Mouse (Mus musculus): ENCODE results near the gene Stat4. TPM values are rescaled to one million over a fixed set of nuclear protein-coding genes. Genes with fewer than 3 reads are reported as not detected.

Stat4 gene
- polyA plus RNA-seq, 1 experiment from 2014 or later = 1.2 TPM

DNA sequence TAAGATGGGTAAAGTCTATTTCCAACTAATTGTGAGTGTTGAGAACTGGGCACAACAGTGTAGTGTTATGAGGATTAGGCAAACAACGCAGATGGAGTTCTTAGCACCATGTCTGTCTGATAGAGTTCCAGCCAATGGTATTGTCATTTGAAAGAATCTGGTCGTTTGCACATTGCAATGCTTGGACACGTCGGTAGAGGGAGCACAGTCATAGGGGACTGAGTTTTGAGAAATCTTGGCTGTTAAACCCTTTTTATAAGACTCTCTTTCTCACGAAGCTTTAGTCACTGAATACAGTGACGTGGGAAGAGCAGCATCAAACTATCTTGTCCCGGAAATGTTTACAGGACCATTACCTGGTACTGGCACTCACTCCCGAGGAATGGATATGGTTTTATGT is 17.1 kb downstream of the Stat4 start:
- H3K4me3 ChIP-seq = no peak overlapping the region
- DNase-seq (ENCODE audit: low spot score) = peak; percentile 68
- peaks cover 12% of the 10 kb centered on the region; the same call in 1 of the 2 replicates for H3K27me3 ChIP-seq (ENCODE audit: low read depth, poor library complexity, severe bottlenecking)
- peaks cover 11% of the 10 kb centered on the region for H3K4me1 ChIP-seq
- H3K9me3 ChIP-seq (replicated peaks) = no peaks in the 10 kb centered on the region
- H3K36me3 ChIP-seq = no peaks in the 10 kb centered on the region
- H3K27ac ChIP-seq (replicated peaks) = no peak overlapping the region
- whole genome bisulfite sequencing = 34% methylated on average over 8 of the region's 8 CpGs

DNA sequence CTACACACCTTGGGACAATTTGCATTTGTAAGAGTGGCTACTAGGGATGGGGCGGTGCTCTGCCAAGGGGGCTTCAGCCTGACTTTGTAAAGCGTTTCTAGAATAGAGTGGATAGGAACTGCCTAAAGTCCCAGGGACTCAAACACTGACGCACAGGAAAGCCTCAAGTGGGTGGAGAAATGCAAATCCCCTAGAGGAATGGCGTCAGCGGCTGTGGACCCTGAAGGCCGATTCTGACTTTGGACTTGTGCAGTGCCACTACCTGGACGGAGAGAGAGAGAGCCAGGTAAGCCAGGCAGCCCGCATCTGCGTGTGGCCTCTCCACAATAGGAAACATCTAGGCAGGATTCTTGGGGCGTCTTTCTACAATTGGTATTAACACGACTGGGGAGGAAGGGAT is 21.5 kb downstream of the Stat4 start:
- Histone ChIP-seq H3K4me3 (peak overlapping the region; percentile 48), H3K27ac (replicated peaks) (no peak overlapping the region), H3K36me3 (no peaks in the 10 kb centered on the region), H3K4me1 (peaks cover 12% of the 10 kb centered on the region), H3K9me3 (replicated peaks) (no peaks in the 10 kb centered on the region), H3K27me3 (ENCODE audit: low read depth, poor library complexity, severe bottlenecking) (peaks cover 16% of the 10 kb centered on the region; the same call in 1 of the 2 replicates)
- peak; percentile 14 for DNase-seq (ENCODE audit: low spot score)
- 6% methylated on average over 11 of the region's 11 CpGs for WGBS

DNA sequence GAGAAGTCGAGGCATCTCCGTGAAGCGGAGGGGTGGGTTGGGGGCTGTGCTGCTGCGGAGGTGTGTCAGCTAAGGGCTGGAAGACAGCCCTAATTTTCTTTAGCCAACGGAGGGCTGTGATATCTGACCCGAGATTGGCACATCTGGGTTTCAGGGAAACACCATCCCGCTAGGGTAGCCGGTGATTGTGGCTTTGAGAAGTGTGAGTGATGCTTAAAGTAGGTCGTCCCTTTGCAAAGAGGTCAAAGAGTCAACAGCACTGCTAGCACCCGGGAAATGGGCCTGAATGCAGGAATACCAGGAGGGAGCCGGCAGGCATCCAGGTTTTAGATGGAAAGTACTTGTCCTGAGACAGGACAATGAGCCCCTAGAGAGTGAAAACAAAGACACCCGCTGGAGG is 22.0 kb downstream of the Stat4 start:
- under 1% methylated on average over 12 of the region's 12 CpGs for WGBS
- no peaks in the 10 kb centered on the region for H3K36me3 ChIP-seq
- H3K27me3 ChIP-seq (ENCODE audit: low read depth, poor library complexity, severe bottlenecking) = peaks cover 16% of the 10 kb centered on the region; the same call in 1 of the 2 replicates
- H3K4me3 ChIP-seq = peak overlapping the region; percentile 48
- peak; percentile 20 for DNase-seq (ENCODE audit: low spot score)
- no peak overlapping the region for H3K27ac ChIP-seq (replicated peaks)
- H3K9me3 ChIP-seq (replicated peaks) = no peaks in the 10 kb centered on the region
- H3K4me1 ChIP-seq = peaks cover 12% of the 10 kb centered on the region

- no peak overlapping the region for H3K4me3 ChIP-seq
- no peak overlapping the region for H3K27ac ChIP-seq (replicated peaks)
- no peaks in the 10 kb centered on the region for H3K9me3 ChIP-seq (replicated peaks)
- H3K4me1 ChIP-seq = peaks cover 12% of the 10 kb centered on the region
- WGBS = 94% methylated on average over 5 of the region's 5 CpGs
- H3K36me3 ChIP-seq = no peaks in the 10 kb centered on the region
- no peak for DNase-seq (ENCODE audit: low spot score)
- peaks cover 16% of the 10 kb centered on the region; the same call in 1 of the 2 replicates for H3K27me3 ChIP-seq (ENCODE audit: low read depth, poor library complexity, severe bottlenecking)
These were observed 23.8 kb downstream of the Stat4 start for GRCm38 (mm10) chr1:52010741-52011140.

- Histone ChIP-seq H3K9me3 (replicated peaks) (no peaks in the 10 kb centered on the region), H3K27me3 (ENCODE audit: low read depth, poor library complexity, severe bottlenecking) (peaks cover 16% of the 10 kb centered on the region; the same call in 1 of the 2 replicates), H3K4me3 (no peak overlapping the region), H3K4me1 (peaks cover 12% of the 10 kb centered on the region), H3K27ac (replicated peaks) (no peak overlapping the region), H3K36me3 (no peaks in the 10 kb centered on the region)
- WGBS = 63% methylated on average over 3 of the region's 3 CpGs
- no peak for DNase-seq (ENCODE audit: low spot score)
These were observed 24.3 kb downstream of the Stat4 start for GRCm38 (mm10) chr1:52011227-52011626.

DNA sequence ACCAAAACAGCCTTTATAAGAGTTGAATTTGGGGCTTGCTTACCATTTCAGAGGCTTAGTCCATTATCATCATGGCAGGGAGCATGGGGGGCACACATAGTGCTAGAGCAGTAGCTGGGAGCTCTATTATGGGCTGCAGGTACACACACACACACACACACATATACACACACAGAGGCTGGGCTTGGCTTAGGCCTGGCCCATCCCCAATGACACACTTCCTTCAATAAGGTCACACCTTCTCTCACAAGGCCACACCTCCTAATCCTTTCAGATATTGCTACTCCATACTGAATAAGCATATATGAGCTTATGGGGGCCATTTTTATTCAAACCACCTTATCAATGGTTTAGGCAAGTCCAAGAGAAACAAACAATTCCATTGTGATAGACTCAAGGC is 25.3 kb downstream of the Stat4 start:
- Histone ChIP-seq H3K27me3 (ENCODE audit: low read depth, poor library complexity, severe bottlenecking) (peaks cover 15% of the 10 kb centered on the region; the same call in 1 of the 2 replicates), H3K9me3 (replicated peaks) (no peaks in the 10 kb centered on the region), H3K4me3 (no peak overlapping the region), H3K36me3 (no peaks in the 10 kb centered on the region), H3K4me1 (peaks cover 12% of the 10 kb centered on the region), H3K27ac (replicated peaks) (no peak overlapping the region)
- no peak for DNase-seq (ENCODE audit: low spot score)

- DNase-seq (ENCODE audit: low spot score) = no peak
- WGBS = 90% methylated on average over 7 of the region's 7 CpGs
- Histone ChIP-seq H3K36me3 (no peaks in the 10 kb centered on the region), H3K27me3 (ENCODE audit: low read depth, poor library complexity, severe bottlenecking) (peaks cover 10% of the 10 kb centered on the region; the same call in 1 of the 2 replicates), H3K9me3 (replicated peaks) (no peaks in the 10 kb centered on the region), H3K27ac (replicated peaks) (no peak overlapping the region), H3K4me3 (no peak overlapping the region), H3K4me1 (peaks cover 12% of the 10 kb centered on the region)
These were observed 25.8 kb downstream of the Stat4 start for GRCm38 (mm10) chr1:52012757-52013156.

DNA sequence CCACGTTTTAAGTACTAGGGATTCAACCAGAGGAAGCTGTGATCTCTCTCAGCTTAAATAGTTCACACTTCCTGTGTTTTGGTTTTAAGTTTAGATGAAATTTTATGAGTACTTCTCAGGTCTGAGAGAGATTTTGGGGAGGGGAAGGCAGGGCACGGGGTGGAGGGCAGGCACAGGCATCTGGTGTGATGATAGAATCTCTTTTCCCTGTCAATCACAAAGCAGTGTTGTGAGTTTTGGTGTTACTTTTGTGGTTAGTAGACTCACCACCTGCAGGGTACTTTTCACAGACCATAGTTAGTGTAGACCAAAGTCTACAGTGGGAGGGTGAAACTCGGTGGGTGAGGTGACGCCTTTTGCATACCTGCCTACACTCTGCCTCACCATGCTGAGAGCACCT is 32.7 kb downstream of the Stat4 start:
- no peak for DNase-seq (ENCODE audit: low spot score)
- Histone ChIP-seq H3K36me3 (no peaks in the 10 kb centered on the region), H3K27ac (replicated peaks) (no peak overlapping the region), H3K4me1 (no peaks in the 10 kb centered on the region), H3K9me3 (replicated peaks) (no peaks in the 10 kb centered on the region; the same call in 1 of the 2 replicates), H3K27me3 (ENCODE audit: low read depth, poor library complexity, severe bottlenecking) (no peaks in the 10 kb centered on the region), H3K4me3 (no peak overlapping the region)
- 70% methylated on average over 4 of the region's 4 CpGs for WGBS

GRCm38 (mm10) chr1:52021936-52022725 is 35.2 kb downstream of the Stat4 start:
- DNase-seq (ENCODE audit: low spot score) = no peak
- no peak overlapping the region for H3K4me3 ChIP-seq
- no peaks in the 10 kb centered on the region for H3K4me1 ChIP-seq
- H3K36me3 ChIP-seq = no peaks in the 10 kb centered on the region
- H3K27me3 ChIP-seq (ENCODE audit: low read depth, poor library complexity, severe bottlenecking) = no peaks in the 10 kb centered on the region
- H3K9me3 ChIP-seq (replicated peaks) = no peaks in the 10 kb centered on the region; the same call in 1 of the 2 replicates
- H3K27ac ChIP-seq (replicated peaks) = no peak overlapping the region
- 92% methylated on average over 4 of the region's 4 CpGs for WGBS

DNA sequence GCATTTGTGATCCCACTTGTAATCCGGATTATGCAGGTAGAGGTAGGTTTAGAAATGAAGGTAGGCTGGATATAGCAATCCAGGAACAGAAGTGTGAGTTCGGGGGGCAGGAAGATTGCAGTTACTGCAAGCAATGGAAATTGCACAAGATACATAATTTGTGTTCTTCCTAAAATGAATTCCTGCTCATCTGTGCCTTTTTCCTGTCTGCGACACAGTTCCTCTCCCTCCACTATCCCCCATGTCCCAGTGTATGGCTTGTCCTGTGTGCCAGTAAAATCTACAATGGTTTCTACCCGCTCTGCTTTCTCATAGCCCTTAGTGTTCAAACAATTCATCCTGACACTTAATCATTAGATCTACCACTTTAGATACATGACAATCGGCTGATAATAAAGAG is 41.7 kb downstream of the Stat4 start:
- no peaks in the 10 kb centered on the region for H3K4me1 ChIP-seq
- H3K27me3 ChIP-seq (ENCODE audit: low read depth, poor library complexity, severe bottlenecking) = no peaks in the 10 kb centered on the region
- H3K36me3 ChIP-seq = no peaks in the 10 kb centered on the region
- H3K9me3 ChIP-seq (replicated peaks) = no peaks in the 10 kb centered on the region; the same call in 1 of the 2 replicates
- no peak overlapping the region for H3K27ac ChIP-seq (replicated peaks)
- no peak for DNase-seq (ENCODE audit: low spot score)
- no peak overlapping the region for H3K4me3 ChIP-seq
- 90% methylated on average over 5 of the region's 5 CpGs for WGBS

GRCm38 (mm10) chr1:52034816-52035752 is 48.1 kb downstream of the Stat4 start:
- no peak for DNase-seq (ENCODE audit: low spot score)
- H3K27me3 ChIP-seq (ENCODE audit: low read depth, poor library complexity, severe bottlenecking) = no peaks in the 10 kb centered on the region
- no peaks in the 10 kb centered on the region for H3K4me1 ChIP-seq
- H3K9me3 ChIP-seq (replicated peaks) = no peaks in the 10 kb centered on the region
- H3K4me3 ChIP-seq = no peak overlapping the region
- no peaks in the 10 kb centered on the region for H3K36me3 ChIP-seq
- H3K27ac ChIP-seq (replicated peaks) = no peak overlapping the region
- whole genome bisulfite sequencing = 87% methylated on average over 12 of the region's 12 CpGs

GRCm38 (mm10) chr1:52039151-52039550 is 52.2 kb downstream of the Stat4 start:
- no peaks in the 10 kb centered on the region for H3K36me3 ChIP-seq
- no peak overlapping the region for H3K4me3 ChIP-seq
- H3K4me1 ChIP-seq = no peaks in the 10 kb centered on the region
- DNase-seq (ENCODE audit: low spot score) = no peak
- no peaks in the 10 kb centered on the region for H3K27me3 ChIP-seq (ENCODE audit: low read depth, poor library complexity, severe bottlenecking)
- H3K9me3 ChIP-seq (replicated peaks) = no peaks in the 10 kb centered on the region
- no peak overlapping the region for H3K27ac ChIP-seq (replicated peaks)
- WGBS = 93% methylated on average over 7 of the region's 7 CpGs

- Histone ChIP-seq H3K4me3 (no peak overlapping the region), H3K36me3 (no peaks in the 10 kb centered on the region), H3K9me3 (replicated peaks) (no peaks in the 10 kb centered on the region), H3K27me3 (ENCODE audit: low read depth, poor library complexity, severe bottlenecking) (no peaks in the 10 kb centered on the region), H3K4me1 (no peaks in the 10 kb centered on the region), H3K27ac (replicated peaks) (no peak overlapping the region)
- 89% methylated on average over 9 of the region's 9 CpGs for WGBS
- no peak for DNase-seq (ENCODE audit: low spot score)
These were observed 52.7 kb downstream of the Stat4 start for GRCm38 (mm10) chr1:52039626-52040025.

All from midbrain, embryonic 10.5 days (tissue).